Mouse (Mus musculus): ENCODE measurements around the gene Plekhd1. TPM values are rescaled to one million over a fixed set of nuclear protein-coding genes. Genes with fewer than 3 reads are reported as not detected.
A peak's percentile ranks its signal among the peaks of the same experiment; 100 is the strongest.

Gene Plekhd1
- polyA plus RNA-seq, 1 experiment from 2014 or later: 5.6 TPM

DNA sequence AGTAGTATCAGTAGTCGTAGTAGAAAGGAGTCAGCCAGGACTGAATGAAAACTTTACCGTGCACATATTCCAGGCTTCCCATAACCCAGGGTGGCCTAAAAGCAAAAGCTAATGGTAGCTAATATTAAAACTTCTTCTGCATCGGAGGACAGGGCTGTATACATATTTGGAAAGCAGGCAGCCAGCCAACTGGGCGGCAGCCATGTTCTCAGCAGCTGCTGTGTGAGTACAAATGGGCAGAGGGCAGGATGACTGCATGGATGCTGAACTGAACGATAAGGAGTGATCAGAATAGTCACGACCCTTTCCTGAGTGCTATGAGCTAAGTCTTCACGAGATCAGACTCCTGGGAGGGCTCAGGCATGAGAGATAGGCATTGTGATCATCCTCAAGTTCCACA lies 8.9 kb downstream of the Plekhd1 start:
- WGBS: 47% methylated on average over 7 of the region's 7 CpGs
- no peak overlapping the region for H3K27ac ChIP-seq

DNA sequence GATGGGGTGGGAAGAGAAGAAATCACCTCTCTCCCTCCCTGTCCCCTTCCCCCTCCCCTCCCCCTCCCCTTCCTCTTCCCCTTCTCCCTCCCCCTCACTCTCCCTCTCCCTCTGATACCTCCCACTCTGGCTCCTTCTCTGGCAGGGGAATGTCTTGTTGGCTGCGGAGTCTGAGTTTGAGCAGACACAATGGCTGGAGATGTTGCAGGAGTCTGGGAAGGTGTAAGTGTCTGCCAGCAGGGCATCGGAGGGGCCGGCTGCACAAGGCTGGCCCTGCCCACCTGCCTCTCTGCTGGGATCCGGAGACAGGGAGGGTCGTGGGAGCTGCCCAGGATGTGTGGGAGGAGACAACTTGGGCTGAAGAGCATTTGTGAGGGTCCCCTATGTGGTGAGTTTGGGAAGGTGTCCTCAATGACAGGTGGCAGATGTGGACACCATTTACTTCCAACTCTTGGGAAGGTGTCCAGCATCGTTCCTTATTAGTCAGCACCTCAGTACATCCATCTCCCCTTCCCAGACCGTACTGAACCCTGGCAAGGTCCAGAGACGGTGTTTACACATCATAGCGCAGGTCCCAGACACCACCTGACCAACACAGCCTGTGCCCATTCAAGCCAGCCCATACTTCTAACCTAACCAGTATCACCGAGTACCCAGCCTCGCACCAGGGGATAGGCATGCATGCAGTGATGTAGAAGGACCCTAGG lies 14.0 kb downstream of the Plekhd1 start:
- peak; percentile 68 for ATAC-seq (ENCODE audit: insufficient read depth, low FRiP score, low read depth)
- Histone ChIP-seq H3K9me3 (no peaks in the 10 kb centered on the region), H3K9ac (no peak overlapping the region), H3K4me1 (peaks cover 18% of the 10 kb centered on the region), H3K4me3 (replicated peaks) (no peak overlapping the region), H3K27me3 (replicated peaks) (no peaks in the 10 kb centered on the region), H3K36me3 (no peaks in the 10 kb centered on the region), H3K4me2 (peak overlapping the region; percentile 29), H3K27ac (peak overlapping the region; percentile 69; the same call in 1 of the 2 replicates)
- WGBS: 37% methylated on average over 11 of the region's 11 CpGs

More for the DNA sequence above, 8.9 kb downstream of the Plekhd1 start:
- Histone ChIP-seq H3K36me3 (no peaks in the 10 kb centered on the region), H3K9me3 (no peaks in the 10 kb centered on the region), H3K27me3 (replicated peaks) (no peaks in the 10 kb centered on the region), H3K4me3 (replicated peaks) (no peak overlapping the region), H3K4me1 (peaks cover 10% of the 10 kb centered on the region; the same call in 1 of the 2 replicates), H3K4me2 (no peak overlapping the region), H3K9ac (no peak overlapping the region)
- peak; percentile 44; the same call in 1 of the 2 replicates for ATAC-seq (ENCODE audit: insufficient read depth, low FRiP score, low read depth)

DNA sequence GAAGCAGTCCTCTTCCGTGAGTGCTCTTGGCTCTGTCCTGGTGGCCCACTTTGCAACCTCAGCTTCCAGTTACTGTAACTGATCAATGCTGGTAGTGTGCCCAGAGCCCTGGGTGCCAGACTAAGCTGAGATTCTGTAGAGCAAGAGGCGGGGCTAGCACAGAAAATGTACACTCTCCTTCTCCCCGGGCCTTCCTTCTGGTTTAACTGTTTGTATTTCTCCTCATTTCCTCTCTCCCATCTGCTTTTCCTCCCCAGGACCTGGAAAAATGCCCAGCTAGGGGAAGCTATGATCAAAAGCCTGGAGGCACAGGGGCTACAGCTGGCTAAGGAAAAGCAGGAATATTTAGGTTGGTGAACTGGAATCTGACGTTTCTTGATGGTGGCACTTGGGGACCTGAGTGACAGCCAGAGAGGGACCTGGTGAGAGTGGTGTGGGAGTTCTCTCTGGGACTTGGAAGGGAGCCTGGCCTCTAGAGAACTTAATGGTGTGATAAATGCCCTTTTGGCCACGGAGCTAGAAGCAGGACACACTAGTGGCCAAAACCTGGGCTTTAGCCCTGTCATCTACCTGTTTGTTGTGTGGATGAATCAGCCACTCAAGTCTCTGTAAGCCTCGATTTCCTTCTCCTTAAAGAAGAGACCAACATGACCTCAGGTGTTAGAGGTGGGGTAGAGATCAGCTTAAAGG lies 14.7 kb downstream of the Plekhd1 start:
- no peak overlapping the region for H3K9ac ChIP-seq
- H3K9me3 ChIP-seq: no peaks in the 10 kb centered on the region
- 28% methylated on average over 6 of the region's 6 CpGs for WGBS
- no peaks in the 10 kb centered on the region for H3K36me3 ChIP-seq
- H3K4me2 ChIP-seq: peak overlapping the region; percentile 29
- peaks cover 16% of the 10 kb centered on the region for H3K4me1 ChIP-seq
- H3K27me3 ChIP-seq (replicated peaks): no peaks in the 10 kb centered on the region
- H3K27ac ChIP-seq: peak overlapping the region; percentile 36; the same call in 1 of the 2 replicates
- 0 out of 2 replicates have a peak, but pooled peaks have one; percentile 34 for ATAC-seq (ENCODE audit: insufficient read depth, low FRiP score, low read depth)
- H3K4me3 ChIP-seq (replicated peaks): no peak overlapping the region

GRCm38 (mm10) chr12:80715915-80716314 lies 23.5 kb downstream of the Plekhd1 start:
- Histone ChIP-seq H3K27me3 (replicated peaks) (no peaks in the 10 kb centered on the region), H3K4me3 (replicated peaks) (no peak overlapping the region), H3K9ac (no peak overlapping the region), H3K4me1 (no peaks in the 10 kb centered on the region), H3K4me2 (no peak overlapping the region), H3K36me3 (no peaks in the 10 kb centered on the region), H3K27ac (no peak overlapping the region), H3K9me3 (no peaks in the 10 kb centered on the region)
- WGBS: 63% methylated on average over 6 of the region's 6 CpGs
- ATAC-seq (ENCODE audit: insufficient read depth, low FRiP score, low read depth): no peak

- no peaks in the 10 kb centered on the region for H3K36me3 ChIP-seq
- no peaks in the 10 kb centered on the region for H3K4me1 ChIP-seq
- ATAC-seq (ENCODE audit: insufficient read depth, low FRiP score, low read depth): no peak
- H3K27ac ChIP-seq: no peak overlapping the region
- no peaks in the 10 kb centered on the region for H3K9me3 ChIP-seq
- H3K27me3 ChIP-seq (replicated peaks): no peaks in the 10 kb centered on the region
- H3K4me2 ChIP-seq: no peak overlapping the region
- WGBS: 71% methylated on average over 2 of the region's 2 CpGs
- H3K9ac ChIP-seq: no peak overlapping the region
- H3K4me3 ChIP-seq (replicated peaks): no peak overlapping the region
Observed at GRCm38 (mm10) chr12:80719141-80719540, 26.8 kb downstream of the Plekhd1 start.

DNA sequence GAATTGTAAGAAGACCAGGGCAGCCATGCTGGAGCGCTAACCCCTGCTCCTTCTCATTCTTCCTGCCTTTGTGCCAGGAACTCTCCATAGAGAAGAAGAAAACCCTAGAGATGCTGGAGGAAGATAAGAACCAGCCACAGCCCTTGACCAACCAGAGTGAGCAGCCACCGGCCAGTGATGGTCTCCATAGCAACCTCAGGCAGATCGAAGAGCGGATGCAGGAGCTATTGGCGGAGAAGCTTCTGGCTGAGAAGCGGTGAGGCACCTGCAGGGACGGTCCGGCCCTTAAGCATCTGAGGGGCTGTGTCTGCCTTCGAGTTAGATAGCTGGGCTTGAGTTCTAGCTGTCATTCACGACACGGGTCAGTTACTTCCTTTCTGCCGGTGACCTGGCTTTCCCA lies 28.1 kb downstream of the Plekhd1 start:
- no peaks in the 10 kb centered on the region for H3K9me3 ChIP-seq
- 75% methylated on average over 12 of the region's 12 CpGs for WGBS
- no peak overlapping the region for H3K4me2 ChIP-seq
- no peak overlapping the region for H3K27ac ChIP-seq
- H3K4me3 ChIP-seq (replicated peaks): no peak overlapping the region
- H3K36me3 ChIP-seq: no peaks in the 10 kb centered on the region
- H3K27me3 ChIP-seq (replicated peaks): 0 out of 2 replicates have a peak, but pooled peaks cover 4% of the 10 kb centered on the region
- H3K4me1 ChIP-seq: no peaks in the 10 kb centered on the region
- no peak for ATAC-seq (ENCODE audit: insufficient read depth, low FRiP score, low read depth)
- H3K9ac ChIP-seq: no peak overlapping the region

GRCm38 (mm10) chr12:80721458-80721857 lies 29.1 kb downstream of the Plekhd1 start:
- 84% methylated on average over 15 of the region's 15 CpGs for WGBS
- no peak overlapping the region for H3K9ac ChIP-seq
- 0 out of 2 replicates have a peak, but pooled peaks cover 4% of the 10 kb centered on the region for H3K27me3 ChIP-seq (replicated peaks)
- H3K36me3 ChIP-seq: no peaks in the 10 kb centered on the region
- no peaks in the 10 kb centered on the region for H3K9me3 ChIP-seq
- no peak overlapping the region for H3K4me2 ChIP-seq
- no peak overlapping the region for H3K27ac ChIP-seq
- no peak overlapping the region for H3K4me3 ChIP-seq (replicated peaks)
- no peaks in the 10 kb centered on the region for H3K4me1 ChIP-seq
- no peak for ATAC-seq (ENCODE audit: insufficient read depth, low FRiP score, low read depth)

- H3K9ac ChIP-seq: no peak overlapping the region
- 24% methylated on average over 10 of the region's 10 CpGs for WGBS
- no peak overlapping the region for H3K4me2 ChIP-seq
- H3K4me3 ChIP-seq (replicated peaks): no peak overlapping the region
- ATAC-seq (ENCODE audit: insufficient read depth, low FRiP score, low read depth): peak; percentile 51; the same call in 1 of the 2 replicates
- H3K36me3 ChIP-seq: no peaks in the 10 kb centered on the region
- H3K27me3 ChIP-seq (replicated peaks): 0 out of 2 replicates have a peak, but pooled peaks cover 4% of the 10 kb centered on the region
- no peak overlapping the region for H3K27ac ChIP-seq
- no peaks in the 10 kb centered on the region for H3K4me1 ChIP-seq
- no peaks in the 10 kb centered on the region for H3K9me3 ChIP-seq
Observed at GRCm38 (mm10) chr12:80724853-80725559, 32.6 kb downstream of the Plekhd1 start.

DNA sequence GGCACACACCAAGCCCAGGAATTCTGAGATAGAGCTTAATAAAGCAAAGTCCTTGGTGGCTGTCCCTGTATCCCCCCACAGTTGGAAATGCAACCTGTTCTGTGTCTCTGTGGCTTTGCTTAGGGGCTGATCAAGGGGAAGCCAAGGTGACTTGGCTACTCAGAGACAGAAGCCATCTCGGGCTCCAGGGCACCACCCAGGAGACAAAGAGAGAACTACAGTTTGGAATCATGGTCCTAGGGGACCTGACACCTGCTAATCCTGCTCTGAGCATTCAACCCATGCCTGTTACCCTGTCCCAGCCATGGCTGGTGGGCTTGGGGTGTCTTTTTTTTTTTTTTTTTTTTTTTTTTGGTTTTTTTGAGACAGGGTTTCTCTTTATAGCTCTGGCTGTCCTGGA lies 35.8 kb downstream of the Plekhd1 start:
- H3K4me1 ChIP-seq: no peaks in the 10 kb centered on the region
- H3K36me3 ChIP-seq: no peaks in the 10 kb centered on the region
- 34% methylated on average over 1 of the region's 1 CpGs for WGBS
- H3K27me3 ChIP-seq (replicated peaks): 0 out of 2 replicates have a peak, but pooled peaks cover 4% of the 10 kb centered on the region
- no peak overlapping the region for H3K4me2 ChIP-seq
- H3K9ac ChIP-seq: no peak overlapping the region
- no peak for ATAC-seq (ENCODE audit: insufficient read depth, low FRiP score, low read depth)
- no peaks in the 10 kb centered on the region for H3K9me3 ChIP-seq
- H3K4me3 ChIP-seq (replicated peaks): no peak overlapping the region
- no peak overlapping the region for H3K27ac ChIP-seq

DNA sequence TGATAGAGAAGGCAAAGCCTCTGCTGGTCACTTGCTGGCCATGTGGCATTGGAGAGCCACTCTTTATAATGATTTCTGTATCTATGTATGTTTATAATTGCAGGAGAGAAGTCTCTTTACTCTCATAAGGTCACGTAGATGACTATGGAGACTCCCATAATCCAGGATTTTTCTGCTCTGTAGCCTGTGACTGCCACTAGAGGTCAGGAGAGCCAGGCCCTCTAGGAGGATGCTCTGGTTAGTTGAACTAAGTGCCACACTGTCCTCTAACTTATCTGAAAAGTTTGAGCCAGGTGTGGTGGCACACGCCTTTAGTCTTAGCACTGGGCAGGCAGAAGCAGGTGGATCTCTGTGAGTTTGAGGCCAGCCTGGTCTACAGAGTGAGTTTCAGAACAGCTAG lies 36.4 kb downstream of the Plekhd1 start:
- Histone ChIP-seq H3K27ac (no peak overlapping the region), H3K4me1 (no peaks in the 10 kb centered on the region), H3K9me3 (no peaks in the 10 kb centered on the region), H3K4me3 (replicated peaks) (no peak overlapping the region), H3K4me2 (no peak overlapping the region), H3K27me3 (replicated peaks) (0 out of 2 replicates have a peak, but pooled peaks cover 4% of the 10 kb centered on the region), H3K9ac (no peak overlapping the region), H3K36me3 (no peaks in the 10 kb centered on the region)
- no peak for ATAC-seq (ENCODE audit: insufficient read depth, low FRiP score, low read depth)
- 61% methylated on average over 2 of the region's 2 CpGs for WGBS

DNA sequence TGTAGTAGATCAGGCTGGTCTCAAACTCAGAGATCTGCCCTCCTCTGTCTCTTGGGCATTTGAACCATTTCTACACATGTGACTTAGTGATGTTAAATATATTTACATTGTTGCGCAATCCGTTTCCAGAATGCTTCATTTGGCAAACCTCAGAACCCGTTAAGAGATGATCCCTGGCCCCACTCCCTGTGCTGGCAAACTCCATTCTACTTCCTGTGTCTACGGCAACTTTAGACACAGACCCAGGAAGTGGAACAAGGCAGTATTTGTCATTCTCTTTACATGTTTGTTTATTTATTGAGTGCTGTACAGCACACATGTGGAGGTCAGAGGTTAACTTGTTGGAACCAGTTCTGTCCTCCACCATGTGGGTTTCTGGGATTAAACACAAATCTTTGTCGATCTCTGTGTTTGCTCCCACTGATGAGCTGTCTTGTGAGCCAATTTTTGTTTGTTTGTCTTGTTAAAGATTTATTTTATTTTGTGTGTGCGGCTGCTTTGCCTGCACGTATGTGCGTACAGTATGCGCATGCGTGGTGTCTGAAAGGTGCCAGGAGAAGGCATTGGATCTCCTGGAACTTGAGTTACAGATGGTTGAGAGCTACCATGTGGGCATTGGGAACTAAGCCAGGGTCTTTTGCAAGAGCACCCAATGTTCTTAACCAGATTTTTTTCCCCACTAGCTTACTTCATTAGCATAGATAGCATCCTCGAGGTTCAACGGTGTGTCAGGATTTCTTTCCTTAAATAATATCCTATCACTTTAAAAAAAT lies 37.6 kb downstream of the Plekhd1 start:
- no peaks in the 10 kb centered on the region for H3K36me3 ChIP-seq
- H3K4me2 ChIP-seq: no peak overlapping the region
- H3K27ac ChIP-seq: no peak overlapping the region
- no peak overlapping the region for H3K4me3 ChIP-seq (replicated peaks)
- ATAC-seq (ENCODE audit: insufficient read depth, low FRiP score, low read depth): no peak
- H3K9ac ChIP-seq: no peak overlapping the region
- no peaks in the 10 kb centered on the region for H3K9me3 ChIP-seq
- H3K4me1 ChIP-seq: no peaks in the 10 kb centered on the region
- H3K27me3 ChIP-seq (replicated peaks): 0 out of 2 replicates have a peak, but pooled peaks cover 4% of the 10 kb centered on the region
- 68% methylated on average over 12 of the region's 12 CpGs for WGBS
